Mouse (Mus musculus) liver, embryonic 14.5 days (tissue): ENCODE measurements around the gene Zcchc12.

Experiments
- CTCF ChIP-seq: IDR thresholded peaks from 2 replicates; pipeline ENCODE4 v1.5.1; 2016; ENCODE audit warnings: antibody characterized with exemption, low read depth, control low read depth
- EP300 ChIP-seq: IDR thresholded peaks from 2 replicates; pipeline ENCODE4 v1.6.1; 2016; ENCODE audit warnings: antibody characterized with exemption, low read depth

DNA sequence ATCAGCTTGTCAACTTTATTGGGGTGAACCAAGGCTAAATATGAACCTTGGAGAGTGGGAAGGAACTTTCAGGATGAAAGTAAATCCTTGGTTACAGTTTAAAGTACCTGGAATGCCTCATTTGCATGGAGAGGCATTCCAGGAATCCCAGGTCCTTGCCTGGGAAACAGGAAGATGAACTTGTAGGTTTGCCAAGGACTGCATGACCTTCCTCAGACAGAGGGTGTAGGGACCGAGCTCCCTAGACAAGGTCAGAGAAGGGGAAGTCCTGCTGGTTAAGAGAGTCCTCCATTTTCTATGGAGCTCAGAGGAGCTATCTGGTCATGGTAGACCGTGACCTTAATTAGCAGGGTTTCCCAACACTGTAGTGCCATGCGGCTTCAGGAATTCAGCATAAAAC lies 15.5 kb downstream of the Zcchc12 start:
- TF ChIP-seq CTCF (no peak), EP300 (no peak)
